In genomic region chr5:54543556-54544061, GRCm38 (mm10) we compare ENCODE assay signal across 27 mouse cellular contexts.
A peak's percentile ranks its signal among the peaks of the same experiment; 100 is the strongest.
DNase-seq lines count a peak whose midpoint lies in the region; ATAC-seq and TF ChIP-seq lines count a peak whose summit lies in the region.
"Had no signal": no experiment of that assay in that cellular context is flagged by ENCODE, and none has a peak within 500 bp of the region (broad histone marks: within the 10 kb centered on the region; RNA-seq: fewer than 3 reads in every experiment).

No protein-coding gene starts in this region.

- H3K9ac ChIP-seq in heart, postnatal 0 days (replicated peaks; ENCODE audit: low read depth, low read length) = no peak overlapping the region
- H3K9ac ChIP-seq: forebrain, embryonic 13.5 days; hindbrain, embryonic 14.5 days had no signal

- no peaks in the 10 kb centered on the region for H3K4me1 ChIP-seq in heart, postnatal 0 days (ENCODE audit: control insufficient read depth, insufficient read depth)
- H3K4me1 ChIP-seq: forebrain, embryonic 10.5 days; forebrain, embryonic 13.5 days had no signal

- intact Hi-C loops in heart, postnatal 10 days (cut with DNase I) = no loop called here

- 35% methylated on average over 3 of the region's 3 CpGs for WGBS in heart, postnatal 0 days

- 0 out of 2 replicates have a peak overlapping the region, but pooled peaks have one; percentile 12 for H3K4me2 ChIP-seq in heart, postnatal 0 days (ENCODE audit: low read depth, low read length)
- H3K4me2 ChIP-seq: forebrain, embryonic 13.5 days; heart, embryonic 11.5 days; hindbrain, embryonic 14.5 days had no signal

- DNase-seq in frontal cortex, adult 2 months (ENCODE audit: extremely low spot score in 1 of 2, low spot score in 1 of 2) = peak; percentile 8 to 20
- no peak for DNase-seq in frontal cortex, postnatal 10 days (ENCODE audit: low spot score in 2 of 2)
- no peak for DNase-seq in heart, postnatal 0 days (ENCODE audit: low spot score)
- no peak for DNase-seq in heart, postnatal 10 days
- DNase-seq in brain, adult 2 months (ENCODE audit: low read depth, low spot score) = peak; percentile 56
- DNase-seq in telencephalon, adult 2 months (ENCODE audit: low read depth, low spot score) = peak; percentile 50
- DNase-seq: adrenal gland, adult 2 months; adrenal gland, postnatal 14 days; cerebellum, adult 11-12 months; cerebellum, adult 8-10 months; cerebellum, postnatal 10 days; cerebellum, postnatal 36 days; embryo, embryonic 11 days; gastrocnemius, postnatal 10 days; gastrocnemius, postnatal 36 days; heart, adult 2 months; heart, postnatal 14 days; heart, postnatal 4 days; kidney, adult 18-20 months had no signal

- no peaks in the 10 kb centered on the region for H3K36me3 ChIP-seq in heart, postnatal 0 days (replicated peaks; ENCODE audit: control insufficient read depth, insufficient read depth, low read length)
- H3K36me3 ChIP-seq: forebrain, embryonic 10.5 days had no signal

- no peak for TF ChIP-seq CTCF in heart, postnatal 0 days (IDR thresholded peaks at IDR 0.05; ENCODE audit: low read depth)

- TF ChIP-seq EP300 in heart, postnatal 0 days (IDR thresholded peaks at IDR 0.05; ENCODE audit: low read depth) = no peak

- no peak overlapping the region for H3K27ac ChIP-seq in heart, postnatal 0 days (ENCODE audit: low read depth)
- H3K27ac ChIP-seq: forebrain, embryonic 10.5 days; forebrain, embryonic 13.5 days; heart, adult 2 months; hindbrain, embryonic 14.5 days; hindbrain, postnatal 0 days had no signal

- H3K27me3 ChIP-seq in heart, postnatal 0 days (ENCODE audit: control insufficient read depth, insufficient read depth, low read length) = no peaks in the 10 kb centered on the region
- H3K27me3 ChIP-seq: forebrain, embryonic 13.5 days had no signal

- no peak for ATAC-seq in heart, postnatal 0 days (ENCODE audit: insufficient read depth, low read depth)
- ATAC-seq: CD4-positive, CD25-positive, alpha-beta regulatory T cell, adult 4 months; forebrain, embryonic 13.5 days; hindbrain, postnatal 0 days; inflammation-experienced regulatory T-cells, adult 6 months; intestine, embryonic 16.5 days had no signal

- H3K4me3 ChIP-seq in heart, postnatal 0 days (ENCODE audit: low read depth, low read length) = no peak overlapping the region
- H3K4me3 ChIP-seq: forebrain, embryonic 10.5 days; forebrain, embryonic 13.5 days; heart, adult 2 months had no signal

- no peaks in the 10 kb centered on the region for H3K9me3 ChIP-seq in heart, postnatal 0 days (replicated peaks; ENCODE audit: control insufficient read depth, low read length)
- H3K9me3 ChIP-seq: forebrain, embryonic 10.5 days; forebrain, embryonic 13.5 days had no signal

Comparison
In these comparisons a context has a peak if more than half of its experiments do, and no peak if none do; other contexts are left out.
1. DNase-seq: peak in frontal cortex, adult 2 months (2 of 2), brain, adult 2 months (single experiment) and telencephalon, adult 2 months (single experiment); none in frontal cortex, postnatal 10 days (0 of 2), heart, postnatal 0 days (single experiment) and heart, postnatal 10 days (0 of 2).